Mouse (Mus musculus) layer of hippocampus, adult 18-20 months (tissue): ENCODE data around the gene Lifr. TPM values are rescaled to one million over a fixed set of nuclear protein-coding genes. Genes with fewer than 3 reads are reported as not detected.

ENCODE experiments used
- DNase-seq, 2 experiments: peaks; one replicate each; pipeline ENCODE4 v3.0.0; 2022; ENCODE audit warnings: low spot score in 2 of 2
- total RNA-seq, 2 experiments: library from RNA; stranded (reverse); gene quantifications; 2 replicates each; pipeline ENCODE4 v1.2.3; 2021

Gene Lifr
- total RNA-seq, 2 experiments from 2014 or later, result 57.9 to 65.4 TPM

DNA sequence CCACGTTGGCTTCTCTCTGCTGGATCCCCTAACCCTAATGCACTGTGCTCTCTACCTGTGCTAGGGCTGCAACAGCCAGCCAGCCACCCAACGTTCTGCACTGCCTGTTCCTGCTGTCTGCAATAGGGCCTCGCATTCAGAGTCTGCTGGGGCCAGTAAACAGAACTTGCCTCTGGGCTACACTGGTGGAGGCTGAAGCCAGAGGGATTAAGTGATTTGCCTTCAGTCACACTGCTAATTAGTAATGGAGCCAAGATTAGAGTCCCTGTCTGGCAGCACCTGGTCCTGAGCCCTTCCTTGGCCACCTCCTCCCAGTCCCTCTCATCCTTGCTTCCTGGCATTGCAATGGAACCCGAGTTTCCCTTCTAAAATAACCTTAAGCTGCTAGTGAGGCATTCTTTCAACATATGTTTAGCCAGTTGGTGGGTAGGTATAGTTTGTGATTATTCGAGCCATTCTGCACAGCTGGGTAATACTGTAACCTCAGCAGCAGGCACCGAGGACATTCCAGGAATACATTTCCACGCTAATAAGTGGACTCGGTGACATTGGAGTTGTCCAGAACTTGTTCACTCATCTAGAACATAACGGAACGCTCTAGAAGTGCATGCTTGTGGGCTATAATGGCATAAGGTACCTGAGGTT, 61.8 kb downstream of the Lifr start:
- no peak for DNase-seq

DNA sequence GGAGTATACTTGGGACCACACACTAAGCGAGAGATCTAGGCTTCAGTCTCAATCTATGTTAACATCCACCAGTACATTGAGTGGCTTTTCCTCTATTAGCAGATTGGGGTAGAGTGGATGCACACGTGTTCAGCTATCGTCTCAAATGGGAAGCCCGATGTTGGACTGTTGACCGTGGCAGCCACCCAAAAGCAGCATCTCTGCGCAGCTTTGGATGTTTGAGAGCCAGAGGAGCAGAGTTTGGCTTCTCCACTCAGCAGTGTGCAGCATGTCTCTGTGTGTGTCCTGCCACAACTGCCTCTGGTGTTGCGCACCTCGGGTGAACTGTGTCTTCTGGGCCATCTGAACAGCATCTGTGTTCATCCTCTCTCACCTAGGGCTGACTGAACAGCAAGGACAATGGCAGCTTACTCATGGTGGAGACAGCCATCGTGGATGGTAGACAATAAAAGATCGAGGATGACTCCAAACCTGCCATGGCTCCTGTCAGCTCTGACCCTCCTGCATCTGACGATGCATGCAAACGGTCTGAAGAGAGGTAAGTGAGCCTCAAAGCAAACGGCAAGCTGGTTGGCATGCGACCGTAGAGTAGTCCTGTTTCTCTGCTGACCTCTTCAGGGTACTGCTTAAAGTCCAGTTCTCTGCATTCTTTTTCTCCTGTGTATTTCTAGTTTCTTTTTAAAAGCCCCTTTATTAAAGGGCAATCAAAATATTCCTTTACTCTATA, 63.8 kb downstream of the Lifr start:
- DNase-seq, result no peak

DNA sequence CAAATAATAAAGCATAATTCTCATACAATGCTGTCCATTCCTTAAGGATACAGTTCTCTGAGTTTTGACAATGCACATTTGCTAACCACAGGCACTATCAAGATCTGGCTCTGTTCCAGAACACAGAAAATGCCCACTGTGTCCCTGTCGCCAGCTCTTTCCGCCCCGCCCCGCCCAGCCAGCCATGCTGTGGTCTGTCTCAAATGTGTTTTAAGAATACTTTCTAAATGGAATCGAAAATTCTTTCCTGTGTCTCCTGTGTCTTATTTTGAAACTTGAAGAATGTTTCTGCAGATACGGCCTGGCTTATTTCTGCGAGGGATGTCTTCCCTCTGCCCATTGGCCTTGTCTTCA, 64.3 kb downstream of the Lifr start:
- DNase-seq, result no peak

DNA sequence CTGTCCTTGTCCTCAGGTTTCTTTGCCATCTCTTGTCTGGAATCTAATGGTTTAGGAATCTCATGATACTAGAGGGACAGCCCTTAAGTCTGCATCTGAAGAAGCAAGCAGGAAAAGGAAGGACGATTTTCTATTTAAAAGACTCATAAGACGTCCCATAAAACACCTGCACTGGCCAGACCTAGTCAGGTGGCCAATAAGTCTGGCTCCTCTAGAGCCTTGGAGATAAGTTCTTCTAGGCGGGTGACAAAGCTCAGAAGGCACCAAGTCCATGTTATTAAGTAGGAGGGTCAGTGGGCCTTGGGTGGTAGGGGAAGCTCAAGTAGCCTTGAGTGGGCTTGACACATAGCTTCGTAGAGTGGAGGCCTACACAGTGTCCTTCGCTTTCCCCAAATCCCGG, 67.2 kb downstream of the Lifr start:
- DNase-seq, result no peak

DNA sequence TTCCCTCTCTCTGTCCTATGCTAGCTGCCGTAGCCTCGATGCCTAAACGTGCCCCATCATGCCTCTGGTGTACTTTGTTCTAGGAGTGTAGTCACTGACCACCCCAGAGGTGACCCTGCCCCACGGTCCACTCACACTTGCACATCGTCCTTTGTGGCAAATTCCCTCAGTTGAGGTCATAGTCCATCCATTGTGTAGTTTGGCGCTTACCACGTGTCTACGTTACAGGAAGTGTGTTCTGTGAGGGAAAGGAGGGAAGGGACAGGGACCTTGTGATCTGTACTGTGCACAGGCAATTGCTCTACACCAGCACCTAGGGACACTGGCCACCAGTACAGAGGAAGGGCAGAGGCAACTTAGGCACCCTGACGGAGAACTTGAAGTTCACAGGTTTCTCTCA, 69.5 kb downstream of the Lifr start:
- DNase-seq, result no peak

DNA sequence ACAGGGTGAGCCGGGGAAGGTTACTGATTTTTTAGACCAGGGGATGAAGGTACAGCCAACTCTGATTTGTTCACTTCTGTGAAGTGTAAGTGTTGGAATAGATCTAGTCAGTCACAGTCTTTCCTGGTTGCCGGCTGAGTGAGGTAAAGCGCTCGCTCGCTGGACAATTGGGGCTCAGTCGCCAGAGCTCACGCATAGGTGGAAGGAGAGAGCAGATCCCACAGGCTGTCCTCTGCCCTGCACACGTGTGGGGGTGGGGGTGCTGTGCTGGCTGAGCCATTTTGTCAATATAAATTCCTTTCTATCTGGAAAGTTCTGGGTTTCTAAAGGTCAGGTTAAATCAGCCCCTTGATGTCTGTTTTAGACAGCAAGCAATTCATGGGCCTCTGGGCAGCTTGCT, 69.9 kb downstream of the Lifr start:
- DNase-seq, result no peak

DNA sequence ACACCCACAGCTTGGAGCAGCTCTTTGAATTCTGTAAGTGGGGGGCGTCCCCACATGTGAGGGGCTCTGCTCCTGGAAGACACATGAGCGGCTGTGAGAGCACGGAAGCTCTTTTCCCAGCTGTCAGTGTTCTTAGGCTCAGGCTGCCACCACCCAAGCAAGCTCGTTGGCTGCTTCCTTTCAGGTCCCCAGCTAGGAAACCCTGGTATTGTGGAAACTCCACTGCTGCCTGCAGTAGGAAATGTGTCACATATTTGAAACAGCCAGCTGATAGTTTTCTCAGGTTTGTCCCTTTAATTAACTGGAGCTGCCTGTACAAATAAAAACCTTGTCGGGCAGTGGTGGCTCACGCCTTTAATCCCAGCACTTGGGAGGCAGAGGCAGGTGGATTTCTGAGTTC, 73.4 kb downstream of the Lifr start:
- DNase-seq, result no peak

DNA sequence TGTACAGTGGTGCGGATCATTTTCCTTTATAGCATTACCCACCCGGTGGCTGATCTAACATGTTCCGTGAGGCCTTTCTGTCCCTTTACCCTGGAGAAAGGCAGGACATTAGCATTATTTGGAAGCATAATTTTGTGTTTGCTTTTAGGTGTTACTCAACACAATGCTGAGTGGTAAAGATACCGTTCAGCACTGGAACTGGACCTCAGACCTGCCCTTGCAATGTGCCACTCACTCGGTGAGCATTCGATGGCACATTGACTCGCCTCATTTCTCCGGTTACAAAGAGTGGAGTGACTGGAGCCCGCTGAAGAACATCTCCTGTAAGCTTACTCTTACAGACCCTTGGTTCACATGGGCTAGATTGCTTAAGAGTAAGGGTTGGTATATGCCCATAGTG, 76.3 kb downstream of the Lifr start:
- no peak for DNase-seq

DNA sequence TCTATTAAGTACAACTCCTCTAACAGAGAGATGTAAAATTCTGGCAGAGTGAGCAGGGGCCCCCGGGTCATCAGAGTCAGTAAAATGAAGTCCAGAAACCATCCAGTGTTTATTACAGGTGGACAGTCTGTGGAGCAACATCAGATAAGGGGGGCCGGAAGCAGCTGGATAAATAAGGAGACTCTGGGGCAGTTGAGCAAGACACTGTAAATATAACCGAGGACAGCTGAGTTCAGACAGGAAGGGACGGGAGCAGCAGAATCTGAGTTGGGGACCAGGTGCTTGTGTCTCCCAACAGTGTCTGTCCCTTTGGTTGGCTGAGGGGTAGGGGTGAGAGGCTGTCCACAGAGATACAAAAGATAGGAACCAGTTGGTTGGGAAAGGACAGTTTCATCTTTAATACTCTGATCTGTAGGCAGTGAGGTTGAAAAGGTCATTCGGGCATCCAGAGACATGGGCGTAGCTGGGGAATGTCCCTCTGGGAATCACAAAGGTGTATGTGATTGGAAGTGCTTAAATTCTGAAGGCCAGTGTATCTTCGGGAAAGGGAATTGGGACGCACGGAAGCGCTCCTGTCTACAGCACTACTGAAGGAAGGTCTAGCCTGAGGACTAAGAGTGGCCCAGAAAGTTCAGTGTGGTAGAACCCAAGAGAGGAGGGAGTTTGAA, 77.0 kb downstream of the Lifr start:
- DNase-seq, result no peak

DNA sequence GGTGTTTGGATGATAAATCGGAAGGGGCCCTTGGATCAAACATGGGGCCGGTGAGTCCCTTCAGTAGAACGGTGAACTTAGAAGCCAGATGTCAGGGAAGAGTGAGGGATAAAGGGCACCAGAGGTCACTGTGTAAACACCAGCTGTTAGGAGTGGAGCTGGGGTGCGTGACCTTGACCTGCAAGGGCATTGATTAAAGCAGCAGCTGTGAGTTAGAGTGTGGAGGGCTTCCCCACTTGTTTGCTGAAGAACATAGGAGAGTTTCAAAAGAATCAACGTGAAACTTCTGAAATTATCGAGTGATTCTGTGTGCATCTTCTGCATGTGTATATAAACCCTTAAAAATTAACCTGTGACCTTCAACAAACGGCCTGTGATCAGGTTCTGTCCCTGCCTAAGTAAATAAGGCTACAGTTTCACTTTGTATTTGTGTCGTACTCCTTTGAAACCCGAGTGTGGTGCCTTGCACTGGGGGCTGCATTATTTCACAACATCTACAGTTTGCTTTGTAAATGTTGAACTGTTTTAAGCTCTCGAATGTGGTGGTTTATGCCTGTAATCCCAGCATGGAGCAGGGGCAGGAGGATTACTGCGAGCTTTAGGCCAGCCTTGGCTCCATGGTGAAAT, 77.6 kb downstream of the Lifr start:
- no peak for DNase-seq

DNA sequence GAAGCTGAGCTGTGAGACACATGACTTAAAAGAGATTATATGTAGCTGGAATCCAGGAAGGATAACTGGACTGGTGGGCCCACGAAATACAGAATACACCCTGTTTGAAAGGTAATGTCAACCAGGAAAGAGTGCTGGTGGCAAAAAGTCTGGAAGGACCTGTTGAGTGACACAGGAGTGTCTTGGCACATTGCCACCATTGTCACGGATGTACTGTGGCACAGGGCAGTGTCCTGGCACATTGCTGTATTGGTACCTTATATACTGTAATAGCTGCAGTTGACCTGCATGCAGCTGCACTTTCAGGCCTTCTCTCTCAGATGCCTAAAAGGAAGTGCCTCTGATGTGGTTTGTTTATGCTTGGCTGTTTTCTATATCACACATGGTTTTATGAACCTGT, 82.5 kb downstream of the Lifr start:
- no peak for DNase-seq

DNA sequence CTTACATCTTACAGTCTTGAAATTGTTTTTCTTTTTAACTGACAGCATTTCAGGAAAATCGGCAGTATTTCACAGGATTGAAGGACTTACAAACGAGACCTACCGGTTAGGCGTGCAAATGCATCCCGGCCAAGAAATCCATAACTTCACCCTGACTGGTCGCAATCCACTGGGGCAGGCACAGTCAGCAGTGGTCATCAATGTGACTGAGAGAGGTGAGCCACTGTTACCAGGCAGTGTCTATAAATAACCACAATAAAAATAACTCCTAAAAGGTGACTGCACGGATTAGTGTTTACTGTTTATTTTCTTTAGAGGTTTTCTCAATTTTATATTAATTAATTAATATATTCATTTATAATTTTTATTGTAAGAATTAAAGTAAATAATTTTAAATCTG, 82.9 kb downstream of the Lifr start:
- no peak for DNase-seq

DNA sequence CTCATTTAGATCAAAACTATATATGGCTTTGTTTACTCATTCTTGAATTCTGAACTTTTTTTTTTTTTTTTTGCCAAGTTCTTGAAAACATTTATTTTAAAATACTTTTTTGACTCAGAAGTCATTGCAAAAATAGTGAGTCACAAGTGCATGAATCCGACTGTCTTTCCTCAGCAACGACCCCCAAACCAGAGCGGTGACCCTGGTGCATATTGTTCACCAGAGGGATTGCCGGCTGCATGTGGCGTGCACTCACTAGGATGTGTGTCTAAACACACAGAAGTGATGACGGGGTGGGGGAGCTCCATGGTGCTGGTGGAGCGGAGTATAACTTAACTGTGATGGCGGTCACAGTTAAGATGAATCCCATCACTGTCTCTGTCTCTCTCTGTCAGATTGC, 83.4 kb downstream of the Lifr start:
- no peak for DNase-seq

DNA sequence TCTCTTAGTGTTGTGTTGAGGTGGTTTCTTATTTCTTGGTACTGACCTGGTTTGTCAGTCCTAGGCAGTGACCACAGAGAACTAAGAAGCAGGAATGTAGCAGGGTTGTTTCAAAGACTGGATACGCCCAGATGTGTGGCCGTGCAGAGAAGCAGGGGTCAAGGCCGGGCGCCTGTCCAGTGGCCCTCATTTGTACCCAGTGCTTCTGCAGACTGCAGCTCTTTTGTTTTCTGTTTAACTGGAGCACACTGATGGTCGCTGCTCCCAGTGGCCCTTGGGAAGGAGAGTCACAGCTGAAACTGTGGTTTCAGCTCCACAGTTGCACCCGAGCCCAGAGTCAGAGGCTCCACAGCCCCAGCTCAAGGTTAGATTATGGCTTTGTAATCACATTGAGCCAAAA, 90.2 kb downstream of the Lifr start:
- peak in 1 of 2 experiments; percentile 47 for DNase-seq

DNA sequence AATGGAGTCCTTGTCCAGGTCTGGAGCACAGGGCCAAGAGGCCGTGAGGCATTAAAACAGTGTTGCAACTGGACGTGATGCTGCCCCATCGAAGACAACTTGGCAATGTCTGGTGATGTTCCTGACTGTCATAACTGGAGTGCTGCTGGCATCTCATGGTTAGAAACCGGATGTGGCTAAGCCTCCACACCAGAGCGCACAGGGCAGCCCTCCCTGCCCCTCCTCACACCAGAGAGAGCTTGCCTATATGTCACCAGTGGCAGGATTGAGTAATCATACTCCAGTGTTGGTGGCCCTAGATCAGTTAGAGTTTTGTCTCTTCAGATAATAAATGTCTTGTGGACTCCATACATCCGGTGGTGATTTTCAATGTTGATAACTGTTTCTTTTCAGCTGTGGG, 97.3 kb downstream of the Lifr start:
- no peak for DNase-seq

DNA sequence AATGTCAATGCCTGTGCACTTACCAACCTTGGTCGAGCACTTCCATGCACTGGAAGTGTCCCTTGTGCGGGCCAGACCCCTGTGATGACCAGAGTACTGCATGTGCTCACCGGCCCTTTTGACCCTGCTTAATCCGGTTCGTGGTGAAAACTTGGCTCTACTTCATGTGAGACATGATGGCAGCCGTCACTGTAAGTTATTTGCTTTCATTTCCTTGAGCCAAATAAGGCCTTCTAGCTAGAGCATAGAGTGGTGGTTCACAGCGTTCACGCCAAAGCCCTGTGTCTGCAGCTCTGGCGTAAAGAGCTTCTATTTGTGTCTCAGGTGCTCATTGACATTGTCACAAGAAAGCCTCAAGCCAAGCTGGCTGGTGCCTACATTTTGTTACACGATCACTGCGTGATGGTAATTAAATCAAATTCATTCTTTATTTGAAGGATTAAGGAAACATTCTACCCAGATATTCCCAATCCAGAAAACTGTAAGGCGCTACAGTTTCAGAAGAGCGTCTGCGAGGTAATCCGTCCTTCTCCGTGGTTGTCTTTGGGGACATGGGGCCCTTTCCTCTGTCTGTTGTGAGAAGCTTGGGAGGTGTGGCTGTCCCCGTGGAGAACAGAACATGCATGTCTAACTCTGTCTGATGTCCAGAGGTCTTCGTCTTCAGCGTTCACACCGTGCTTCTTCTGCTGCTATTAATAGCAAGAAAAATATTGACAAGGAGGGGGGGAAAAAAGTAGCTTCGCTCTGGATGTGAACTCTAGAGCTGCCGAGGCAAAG, 99.5 kb downstream of the Lifr start:
- no peak for DNase-seq

DNA sequence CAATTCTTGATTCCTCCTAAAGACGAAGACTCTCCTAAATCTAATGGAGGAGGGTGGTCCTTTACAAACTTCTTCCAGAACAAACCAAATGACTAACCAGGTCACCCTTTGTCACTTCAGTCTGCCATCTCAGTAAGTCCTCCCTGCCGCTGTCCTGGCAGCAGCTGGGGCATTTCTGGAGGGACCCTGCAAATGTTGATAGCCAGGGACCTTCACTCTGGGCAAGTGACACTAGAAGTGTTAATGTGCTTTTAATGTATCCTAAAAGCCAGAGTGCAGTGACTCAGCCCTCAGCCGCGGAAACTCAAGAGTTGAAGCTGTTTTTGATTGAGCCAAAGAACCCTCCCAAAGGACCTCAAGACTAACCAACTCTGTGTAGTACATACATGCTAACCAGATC, 100.7 kb downstream of the Lifr start:
- DNase-seq, result no peak

DNA sequence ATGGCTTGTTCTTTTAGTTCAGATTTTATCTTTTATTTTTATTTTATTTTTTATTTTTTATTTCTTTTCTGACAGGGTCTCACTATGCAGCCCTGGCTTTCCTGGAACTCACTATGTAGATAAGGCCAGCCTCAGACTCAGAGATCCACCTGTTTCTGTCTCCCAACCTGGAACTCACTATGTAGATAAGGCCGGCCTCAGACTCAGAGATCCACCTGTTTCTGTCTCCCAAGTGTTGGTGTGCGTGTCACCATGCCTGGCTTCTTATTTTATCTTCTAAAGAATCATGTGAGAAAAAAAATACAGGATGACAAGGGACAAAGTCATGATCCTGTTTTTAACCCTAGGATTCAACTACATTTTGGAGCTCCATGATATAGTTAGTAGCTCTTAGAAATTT, 102.2 kb downstream of the Lifr start:
- DNase-seq, result no peak

DNA sequence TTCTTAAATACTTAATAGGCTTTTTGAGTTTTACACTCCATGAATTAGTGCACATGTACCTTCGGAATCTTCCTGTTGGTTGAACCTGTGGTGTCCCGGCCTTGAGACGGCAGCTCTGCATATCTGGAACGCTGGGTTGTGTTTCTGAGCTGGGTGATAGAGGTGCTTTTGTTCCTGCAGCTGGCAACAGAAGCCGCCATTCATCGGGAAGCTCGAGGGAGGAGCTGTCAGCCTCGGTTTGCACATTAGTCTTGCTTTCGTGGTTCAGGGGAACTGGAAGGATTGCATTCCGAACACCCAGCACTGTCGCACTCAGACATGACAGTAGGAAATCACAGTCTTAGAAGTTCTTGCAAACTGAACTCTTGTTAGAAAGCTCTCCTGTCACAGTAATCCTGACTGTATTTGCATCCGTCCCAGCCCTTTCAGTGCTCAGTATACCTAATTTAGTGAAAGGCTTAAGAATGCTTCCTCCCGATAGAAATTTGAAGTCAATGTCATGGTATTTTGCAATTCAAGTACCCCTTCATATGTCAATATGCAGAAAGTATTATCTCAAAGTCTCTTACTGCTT, 103.8 kb downstream of the Lifr start:
- DNase-seq, result peak; percentile 16 to 63

DNA sequence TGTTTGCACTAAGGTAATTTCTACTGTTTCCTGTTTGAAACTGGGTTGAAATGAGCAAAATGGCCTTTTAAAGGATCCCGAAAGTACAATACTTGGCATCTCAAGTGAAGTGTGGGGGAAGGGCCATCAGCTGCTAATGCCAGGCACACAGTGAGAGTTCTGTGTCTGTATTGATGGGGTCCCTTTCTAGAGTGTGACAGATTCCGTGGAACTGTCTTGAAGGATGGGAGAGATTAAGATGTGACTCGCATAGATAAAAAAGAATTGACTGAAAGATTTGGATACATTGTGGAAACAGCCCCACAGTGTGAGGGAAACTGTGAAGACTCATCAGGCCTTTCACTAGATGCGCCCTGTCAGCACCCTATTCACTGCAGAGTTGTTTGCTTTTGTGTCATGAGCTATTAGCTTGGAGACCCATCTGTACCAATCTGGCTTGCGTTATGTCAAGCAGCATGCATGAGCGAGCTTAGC, 104.4 kb downstream of the Lifr start:
- peak in 1 of 2 experiments; percentile 55 for DNase-seq
